Mouse (Mus musculus): ENCODE results near the gene Fcmr. TPM values are rescaled to one million over a fixed set of nuclear protein-coding genes. Genes with fewer than 3 reads are reported as not detected.

The Fcmr gene
- polyA plus RNA-seq, 1 experiment from 2014 or later: not detected

- H3K9me3 ChIP-seq (ENCODE audit: control insufficient read depth, low read length): no peaks in the 10 kb centered on the region
- H3K4me1 ChIP-seq (ENCODE audit: control insufficient read depth, insufficient read depth, low read length): peaks cover 6% of the 10 kb centered on the region; the same call in 1 of the 2 replicates
- H3K27ac ChIP-seq (ENCODE audit: low read depth, low read length): no peak overlapping the region
- no peaks in the 10 kb centered on the region for H3K27me3 ChIP-seq (ENCODE audit: control insufficient read depth, insufficient read depth, low read length)
- 44% methylated on average over 5 of the region's 5 CpGs for WGBS
- no peaks in the 10 kb centered on the region for H3K36me3 ChIP-seq (ENCODE audit: control insufficient read depth, insufficient read depth, low read length)
- no peak overlapping the region for H3K4me2 ChIP-seq (replicated peaks; ENCODE audit: low read depth, low read length)
- H3K9ac ChIP-seq (ENCODE audit: low read depth, low read length): no peak overlapping the region
- no peak overlapping the region for H3K4me3 ChIP-seq (ENCODE audit: low read length)
- peak; percentile 61; the same call in 1 of the 2 replicates for ATAC-seq (ENCODE audit: low FRiP score, low TSS enrichment)
Measured at GRCm38 (mm10) chr1:130832230-130833149, 33.0 kb upstream of the Fcmr start.

GRCm38 (mm10) chr1:130835161-130835936 lies 30.1 kb upstream of the Fcmr start:
- no peak for ATAC-seq (ENCODE audit: low FRiP score, low TSS enrichment)
- no peaks in the 10 kb centered on the region for H3K36me3 ChIP-seq (ENCODE audit: control insufficient read depth, insufficient read depth, low read length)
- peaks cover 6% of the 10 kb centered on the region; the same call in 1 of the 2 replicates for H3K4me1 ChIP-seq (ENCODE audit: control insufficient read depth, insufficient read depth, low read length)
- WGBS: 86% methylated on average over 6 of the region's 6 CpGs
- no peak overlapping the region for H3K4me2 ChIP-seq (replicated peaks; ENCODE audit: low read depth, low read length)
- H3K27ac ChIP-seq (ENCODE audit: low read depth, low read length): no peak overlapping the region
- no peaks in the 10 kb centered on the region for H3K27me3 ChIP-seq (ENCODE audit: control insufficient read depth, insufficient read depth, low read length)
- H3K4me3 ChIP-seq (ENCODE audit: low read length): no peak overlapping the region
- H3K9me3 ChIP-seq (ENCODE audit: control insufficient read depth, low read length): no peaks in the 10 kb centered on the region
- no peak overlapping the region for H3K9ac ChIP-seq (ENCODE audit: low read depth, low read length)

GRCm38 (mm10) chr1:130838288-130838687 lies 27.2 kb upstream of the Fcmr start:
- no peaks in the 10 kb centered on the region for H3K9me3 ChIP-seq (ENCODE audit: control insufficient read depth, low read length)
- H3K27ac ChIP-seq (ENCODE audit: low read depth, low read length): no peak overlapping the region
- H3K27me3 ChIP-seq (ENCODE audit: control insufficient read depth, insufficient read depth, low read length): 0 out of 2 replicates have a peak, but pooled peaks cover 4% of the 10 kb centered on the region
- no peak overlapping the region for H3K9ac ChIP-seq (ENCODE audit: low read depth, low read length)
- no peak overlapping the region for H3K4me2 ChIP-seq (replicated peaks; ENCODE audit: low read depth, low read length)
- 58% methylated on average over 6 of the region's 6 CpGs for WGBS
- no peak for ATAC-seq (ENCODE audit: low FRiP score, low TSS enrichment)
- peaks cover 6% of the 10 kb centered on the region for H3K4me1 ChIP-seq (ENCODE audit: control insufficient read depth, insufficient read depth, low read length)
- H3K4me3 ChIP-seq (ENCODE audit: low read length): no peak overlapping the region
- H3K36me3 ChIP-seq (ENCODE audit: control insufficient read depth, insufficient read depth, low read length): no peaks in the 10 kb centered on the region

DNA sequence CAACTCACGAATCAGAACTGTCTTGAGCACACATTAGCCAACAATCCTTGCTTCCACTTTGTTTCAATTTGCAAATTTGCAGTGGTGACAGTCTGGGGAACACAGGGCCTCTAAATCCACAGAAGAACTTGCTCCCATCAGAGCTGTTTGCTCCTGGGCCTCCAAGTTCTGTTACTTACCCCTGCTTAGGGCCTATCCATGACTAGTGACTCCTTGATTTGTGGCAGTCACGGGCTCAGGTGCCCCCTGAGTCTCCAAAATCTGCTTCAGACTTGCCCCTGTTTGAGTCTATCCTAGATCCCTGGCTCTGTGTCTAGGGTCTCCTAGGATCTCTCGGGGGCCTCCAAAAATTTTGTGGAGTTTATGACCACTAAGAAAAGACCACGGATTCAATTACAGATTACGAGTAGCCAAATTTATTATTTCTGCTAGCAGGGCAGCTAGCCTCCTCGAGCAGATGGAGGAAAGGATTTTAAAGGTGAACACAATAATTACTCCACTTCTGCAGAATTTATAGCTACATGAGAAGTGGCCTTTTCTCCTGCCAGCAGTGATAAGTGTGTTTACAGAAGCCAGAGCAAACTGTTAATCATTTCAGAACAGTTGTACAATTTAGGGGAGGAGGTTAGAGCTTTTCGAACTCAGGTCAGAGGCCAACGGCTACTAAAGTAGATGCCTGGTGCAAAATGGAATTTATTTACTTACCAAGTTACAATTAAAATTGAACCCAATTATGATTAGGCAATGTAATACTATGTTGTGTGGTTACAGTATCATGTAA lies 24.7 kb upstream of the Fcmr start:
- Histone ChIP-seq H3K4me1 (ENCODE audit: control insufficient read depth, insufficient read depth, low read length) (peaks cover 6% of the 10 kb centered on the region), H3K4me3 (ENCODE audit: low read length) (no peak overlapping the region), H3K27me3 (ENCODE audit: control insufficient read depth, insufficient read depth, low read length) (0 out of 2 replicates have a peak, but pooled peaks cover 4% of the 10 kb centered on the region), H3K36me3 (ENCODE audit: control insufficient read depth, insufficient read depth, low read length) (no peaks in the 10 kb centered on the region), H3K4me2 (replicated peaks; ENCODE audit: low read depth, low read length) (no peak overlapping the region), H3K27ac (ENCODE audit: low read depth, low read length) (no peak overlapping the region), H3K9ac (ENCODE audit: low read depth, low read length) (no peak overlapping the region), H3K9me3 (ENCODE audit: control insufficient read depth, low read length) (no peaks in the 10 kb centered on the region)
- peak; percentile 68 for ATAC-seq (ENCODE audit: low FRiP score, low TSS enrichment)
- 17% methylated on average over 8 of the region's 8 CpGs for WGBS

DNA sequence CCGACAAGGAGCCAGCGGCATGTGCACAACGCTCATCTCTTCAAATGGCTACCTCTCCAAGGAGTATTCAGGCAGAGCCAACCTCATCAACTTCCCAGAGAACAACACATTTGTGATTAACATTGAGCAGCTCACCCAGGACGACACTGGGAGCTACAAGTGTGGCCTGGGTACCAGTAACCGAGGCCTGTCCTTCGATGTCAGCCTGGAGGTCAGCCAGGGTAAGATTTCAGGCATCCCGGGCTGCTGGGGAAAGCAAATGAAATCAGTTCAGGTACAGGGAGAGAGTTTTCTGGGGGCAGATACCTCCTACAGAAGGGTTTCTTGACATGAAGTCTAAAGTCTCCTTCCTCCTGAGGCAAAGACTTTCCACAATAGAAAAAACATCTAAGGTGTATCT lies 23.8 kb upstream of the Fcmr start:
- 47% methylated on average over 7 of the region's 7 CpGs for WGBS

DNA sequence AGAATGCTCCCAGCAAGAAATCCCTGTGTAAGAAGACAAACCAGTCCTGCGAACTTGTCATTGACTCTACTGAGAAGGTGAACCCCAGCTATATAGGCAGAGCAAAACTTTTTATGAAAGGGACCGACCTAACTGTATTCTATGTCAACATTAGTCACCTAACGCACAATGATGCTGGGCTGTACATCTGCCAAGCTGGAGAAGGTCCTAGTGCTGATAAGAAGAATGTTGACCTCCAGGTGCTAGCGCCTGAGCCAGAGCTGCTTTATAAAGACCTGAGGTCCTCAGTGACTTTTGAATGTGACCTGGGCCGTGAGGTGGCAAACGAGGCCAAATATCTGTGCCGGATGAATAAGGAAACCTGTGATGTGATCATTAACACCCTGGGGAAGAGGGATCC lies 21.0 kb upstream of the Fcmr start:
- Histone ChIP-seq H3K27me3 (ENCODE audit: control insufficient read depth, insufficient read depth, low read length) (0 out of 2 replicates have a peak, but pooled peaks cover 4% of the 10 kb centered on the region), H3K27ac (ENCODE audit: low read depth, low read length) (no peak overlapping the region), H3K9me3 (ENCODE audit: control insufficient read depth, low read length) (no peaks in the 10 kb centered on the region), H3K9ac (ENCODE audit: low read depth, low read length) (no peak overlapping the region), H3K4me2 (replicated peaks; ENCODE audit: low read depth, low read length) (no peak overlapping the region), H3K4me3 (ENCODE audit: low read length) (no peak overlapping the region), H3K4me1 (ENCODE audit: control insufficient read depth, insufficient read depth, low read length) (peaks cover 6% of the 10 kb centered on the region), H3K36me3 (ENCODE audit: control insufficient read depth, insufficient read depth, low read length) (no peaks in the 10 kb centered on the region)
- WGBS: 94% methylated on average over 7 of the region's 7 CpGs
- ATAC-seq (ENCODE audit: low FRiP score, low TSS enrichment): no peak

More for the DNA sequence above, 23.8 kb upstream of the Fcmr start:
- Histone ChIP-seq H3K27ac (ENCODE audit: low read depth, low read length) (no peak overlapping the region), H3K27me3 (ENCODE audit: control insufficient read depth, insufficient read depth, low read length) (0 out of 2 replicates have a peak, but pooled peaks cover 4% of the 10 kb centered on the region), H3K4me2 (replicated peaks; ENCODE audit: low read depth, low read length) (no peak overlapping the region), H3K9me3 (ENCODE audit: control insufficient read depth, low read length) (no peaks in the 10 kb centered on the region), H3K4me1 (ENCODE audit: control insufficient read depth, insufficient read depth, low read length) (peaks cover 6% of the 10 kb centered on the region), H3K36me3 (ENCODE audit: control insufficient read depth, insufficient read depth, low read length) (no peaks in the 10 kb centered on the region), H3K9ac (ENCODE audit: low read depth, low read length) (no peak overlapping the region), H3K4me3 (ENCODE audit: low read length) (no peak overlapping the region)
- ATAC-seq (ENCODE audit: low FRiP score, low TSS enrichment): no peak

- Histone ChIP-seq H3K4me3 (ENCODE audit: low read length) (no peak overlapping the region), H3K4me1 (ENCODE audit: control insufficient read depth, insufficient read depth, low read length) (no peaks in the 10 kb centered on the region), H3K36me3 (ENCODE audit: control insufficient read depth, insufficient read depth, low read length) (no peaks in the 10 kb centered on the region), H3K27ac (ENCODE audit: low read depth, low read length) (no peak overlapping the region), H3K4me2 (replicated peaks; ENCODE audit: low read depth, low read length) (no peak overlapping the region), H3K9ac (ENCODE audit: low read depth, low read length) (no peak overlapping the region), H3K9me3 (ENCODE audit: control insufficient read depth, low read length) (no peaks in the 10 kb centered on the region), H3K27me3 (ENCODE audit: control insufficient read depth, insufficient read depth, low read length) (no peaks in the 10 kb centered on the region)
- WGBS: 85% methylated on average over 10 of the region's 10 CpGs
- ATAC-seq (ENCODE audit: low FRiP score, low TSS enrichment): no peak
Measured at GRCm38 (mm10) chr1:130849530-130850214, 15.8 kb upstream of the Fcmr start.

- WGBS: 90% methylated on average over 5 of the region's 5 CpGs
- no peak overlapping the region for H3K27ac ChIP-seq (ENCODE audit: low read depth, low read length)
- H3K4me3 ChIP-seq (ENCODE audit: low read length): no peak overlapping the region
- no peak overlapping the region for H3K4me2 ChIP-seq (replicated peaks; ENCODE audit: low read depth, low read length)
- no peaks in the 10 kb centered on the region for H3K4me1 ChIP-seq (ENCODE audit: control insufficient read depth, insufficient read depth, low read length)
- no peaks in the 10 kb centered on the region for H3K36me3 ChIP-seq (ENCODE audit: control insufficient read depth, insufficient read depth, low read length)
- H3K27me3 ChIP-seq (ENCODE audit: control insufficient read depth, insufficient read depth, low read length): no peaks in the 10 kb centered on the region
- H3K9ac ChIP-seq (ENCODE audit: low read depth, low read length): no peak overlapping the region
- no peak for ATAC-seq (ENCODE audit: low FRiP score, low TSS enrichment)
- H3K9me3 ChIP-seq (ENCODE audit: control insufficient read depth, low read length): no peaks in the 10 kb centered on the region
Measured at GRCm38 (mm10) chr1:130850405-130850804, 15.1 kb upstream of the Fcmr start.

All from kidney, embryonic 14.5 days (tissue).